Mouse (Mus musculus): ENCODE results near the gene Ccr7. TPM values are rescaled to one million over a fixed set of nuclear protein-coding genes. Genes with fewer than 3 reads are reported as not detected.

Gene Ccr7
- polyA plus RNA-seq, 1 experiment: 0.38 TPM

DNA sequence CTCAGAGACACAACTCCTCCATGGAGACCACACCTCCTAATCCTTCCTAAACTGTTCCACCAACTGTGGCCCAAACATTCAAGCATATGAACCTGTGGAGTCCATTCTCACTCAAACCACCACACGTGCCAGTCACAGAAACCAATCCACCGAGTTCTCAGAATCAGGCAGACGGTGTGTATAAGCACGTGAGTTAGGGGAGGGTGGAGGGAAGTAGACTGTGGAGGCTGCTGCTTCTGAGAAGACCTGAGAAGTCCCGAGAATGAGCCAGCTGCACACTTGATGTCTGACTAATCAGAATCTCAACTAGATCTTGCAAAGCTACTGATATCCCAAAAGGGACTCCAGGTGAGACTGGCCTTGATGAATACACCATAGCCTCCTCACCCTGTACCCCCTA is 25.2 kb upstream of the Ccr7 start:
- H3K4me3 ChIP-seq: no peak overlapping the region
- no peaks in the 10 kb centered on the region for H3K36me3 ChIP-seq (ENCODE audit: control insufficient read depth, insufficient read depth)
- peaks cover 32% of the 10 kb centered on the region for H3K27me3 ChIP-seq (ENCODE audit: control insufficient read depth, insufficient read depth, insufficient read length)
- TF ChIP-seq TCF3 (IDR thresholded peaks at IDR 0.05; ENCODE audit: insufficient read length, low read depth): no peak
- no peak for TF ChIP-seq USF1 (IDR thresholded peaks at IDR 0.05; ENCODE audit: low read depth)
- no peak for TF ChIP-seq SRF (IDR thresholded peaks at IDR 0.05; ENCODE audit: control insufficient read depth, insufficient read length, low read depth)
- no peak for TF ChIP-seq MYOG (IDR thresholded peaks at IDR 0.05; ENCODE audit: control insufficient read depth in 1 of 3, insufficient read depth in 1 of 3, insufficient read length in 2 of 3, low read depth in 2 of 3)
- no peak for TF ChIP-seq E2F4 (IDR thresholded peaks at IDR 0.05; ENCODE audit: insufficient read depth)
- no peak for TF ChIP-seq POLR2AphosphoS2 (IDR thresholded peaks at IDR 0.05; ENCODE audit: insufficient read length, low read depth)
- no peak for TF ChIP-seq POLR2A (IDR thresholded peaks at IDR 0.05; ENCODE audit: insufficient read length, low read depth)
- no peak for TF ChIP-seq MAX (IDR thresholded peaks at IDR 0.05; ENCODE audit: low read depth)
- no peak for TF ChIP-seq CEBPB (IDR thresholded peaks at IDR 0.05; ENCODE audit: insufficient read depth, poor library complexity, severe bottlenecking)
- no peak for TF ChIP-seq TCF12 (IDR thresholded peaks at IDR 0.05; ENCODE audit: insufficient read depth, poor library complexity, severe bottlenecking)
- TF ChIP-seq MYOD1 (IDR thresholded peaks at IDR 0.05; ENCODE audit: control insufficient read depth in 1 of 3, insufficient read length in 2 of 3, low read depth in 2 of 3): no peak
- TF ChIP-seq REST (IDR thresholded peaks at IDR 0.05; ENCODE audit: insufficient read depth, insufficient read length): no peak
- no peaks in the 10 kb centered on the region for H3K79me2 ChIP-seq (ENCODE audit: control insufficient read depth, insufficient read depth)
- H3K4me2 ChIP-seq (ENCODE audit: low read depth): no peak overlapping the region
- H3ac ChIP-seq (ENCODE audit: control insufficient read depth, insufficient read length): no peak overlapping the region

DNA sequence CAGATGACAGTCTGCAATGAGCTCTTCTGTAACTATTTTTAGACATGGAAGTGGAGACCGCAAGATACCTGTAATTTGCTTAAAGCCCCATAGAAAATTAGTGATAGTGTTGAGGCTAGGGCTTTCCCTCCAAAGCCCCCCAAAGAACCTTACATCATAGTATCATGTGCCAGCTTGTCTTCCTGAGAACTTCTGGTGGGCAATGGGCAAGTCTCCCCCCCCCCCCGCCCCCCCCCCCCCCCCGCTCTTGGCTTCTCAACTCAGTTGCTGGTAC is 23.0 kb upstream of the Ccr7 start:
- no peak for TF ChIP-seq POLR2AphosphoS2 (IDR thresholded peaks at IDR 0.05; ENCODE audit: insufficient read length, low read depth)
- no peak for TF ChIP-seq TCF12 (IDR thresholded peaks at IDR 0.05; ENCODE audit: insufficient read depth, poor library complexity, severe bottlenecking)
- TF ChIP-seq MYOD1 (IDR thresholded peaks at IDR 0.05; ENCODE audit: control insufficient read depth in 1 of 3, insufficient read length in 2 of 3, low read depth in 2 of 3): no peak
- TF ChIP-seq TCF3 (IDR thresholded peaks at IDR 0.05; ENCODE audit: insufficient read length, low read depth): no peak
- TF ChIP-seq SRF (IDR thresholded peaks at IDR 0.05; ENCODE audit: control insufficient read depth, insufficient read length, low read depth): no peak
- TF ChIP-seq REST (IDR thresholded peaks at IDR 0.05; ENCODE audit: insufficient read depth, insufficient read length): no peak
- no peak for TF ChIP-seq USF1 (IDR thresholded peaks at IDR 0.05; ENCODE audit: low read depth)
- TF ChIP-seq POLR2A (IDR thresholded peaks at IDR 0.05; ENCODE audit: insufficient read length, low read depth): no peak
- TF ChIP-seq MYOG (IDR thresholded peaks at IDR 0.05; ENCODE audit: control insufficient read depth in 1 of 3, insufficient read depth in 1 of 3, insufficient read length in 2 of 3, low read depth in 2 of 3): no peak
- TF ChIP-seq CEBPB (IDR thresholded peaks at IDR 0.05; ENCODE audit: insufficient read depth, poor library complexity, severe bottlenecking): no peak
- TF ChIP-seq E2F4 (IDR thresholded peaks at IDR 0.05; ENCODE audit: insufficient read depth): no peak
- TF ChIP-seq MAX (IDR thresholded peaks at IDR 0.05; ENCODE audit: low read depth): no peak
- Histone ChIP-seq H3K4me3 (no peak overlapping the region), H3K79me2 (ENCODE audit: control insufficient read depth, insufficient read depth) (no peaks in the 10 kb centered on the region), H3K4me2 (ENCODE audit: low read depth) (no peak overlapping the region), H3ac (ENCODE audit: control insufficient read depth, insufficient read length) (no peak overlapping the region), H3K36me3 (ENCODE audit: control insufficient read depth, insufficient read depth) (no peaks in the 10 kb centered on the region), H3K27me3 (ENCODE audit: control insufficient read depth, insufficient read depth, insufficient read length) (peaks cover 19% of the 10 kb centered on the region)

DNA sequence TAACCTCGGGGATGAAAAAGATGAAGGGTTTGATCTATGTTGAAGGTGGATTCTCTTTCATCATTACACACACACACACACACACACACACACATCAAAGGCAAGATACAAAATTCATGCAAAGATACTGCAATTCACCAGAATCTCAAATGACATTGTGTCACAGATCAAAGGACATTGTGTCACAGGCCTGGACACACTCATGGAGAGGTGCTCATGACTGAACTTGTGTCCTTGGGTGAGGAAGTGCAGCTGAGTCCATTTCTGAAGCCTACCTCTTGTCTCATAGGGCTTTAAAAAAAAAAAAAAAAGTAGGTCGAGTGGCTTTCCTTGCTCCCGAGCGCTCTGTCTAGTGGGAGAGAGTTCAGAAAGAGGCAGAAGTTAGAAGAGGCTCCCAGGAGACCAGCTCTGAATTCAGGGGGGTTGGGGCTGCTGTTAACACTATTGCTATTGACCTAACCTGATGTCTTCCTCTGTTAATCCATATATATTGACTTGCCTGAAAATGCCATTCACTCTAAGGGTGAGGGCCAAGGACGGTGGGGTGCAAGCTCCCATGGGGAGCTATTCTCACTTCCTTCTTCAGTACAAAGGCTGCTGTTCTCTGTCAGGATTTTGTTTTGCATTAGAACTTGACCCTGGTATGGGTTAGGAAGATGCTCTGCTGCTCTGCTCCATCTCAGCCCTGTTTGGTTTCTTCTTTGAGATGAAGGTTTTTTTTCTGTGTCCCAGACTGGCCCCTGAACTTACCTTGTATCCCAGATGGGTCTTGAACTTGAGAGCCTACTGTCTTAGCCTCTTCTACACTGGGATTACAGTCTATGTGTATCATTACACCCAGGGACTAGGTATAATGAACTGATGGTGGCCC is 22.4 kb upstream of the Ccr7 start:
- H3K27me3 ChIP-seq (ENCODE audit: control insufficient read depth, insufficient read depth, insufficient read length): peaks cover 15% of the 10 kb centered on the region
- TF ChIP-seq TCF12 (IDR thresholded peaks at IDR 0.05; ENCODE audit: insufficient read depth, poor library complexity, severe bottlenecking) (no peak), CEBPB (IDR thresholded peaks at IDR 0.05; ENCODE audit: insufficient read depth, poor library complexity, severe bottlenecking) (no peak), MAX (IDR thresholded peaks at IDR 0.05; ENCODE audit: low read depth) (no peak), SRF (IDR thresholded peaks at IDR 0.05; ENCODE audit: control insufficient read depth, insufficient read length, low read depth) (no peak), POLR2AphosphoS2 (IDR thresholded peaks at IDR 0.05; ENCODE audit: insufficient read length, low read depth) (no peak), E2F4 (IDR thresholded peaks at IDR 0.05; ENCODE audit: insufficient read depth) (no peak)
- H3K36me3 ChIP-seq (ENCODE audit: control insufficient read depth, insufficient read depth): no peaks in the 10 kb centered on the region
- H3ac ChIP-seq (ENCODE audit: control insufficient read depth, insufficient read length): no peak overlapping the region
- H3K4me3 ChIP-seq: no peak overlapping the region
- no peak overlapping the region for H3K4me2 ChIP-seq (ENCODE audit: low read depth)
- H3K79me2 ChIP-seq (ENCODE audit: control insufficient read depth, insufficient read depth): no peaks in the 10 kb centered on the region

DNA sequence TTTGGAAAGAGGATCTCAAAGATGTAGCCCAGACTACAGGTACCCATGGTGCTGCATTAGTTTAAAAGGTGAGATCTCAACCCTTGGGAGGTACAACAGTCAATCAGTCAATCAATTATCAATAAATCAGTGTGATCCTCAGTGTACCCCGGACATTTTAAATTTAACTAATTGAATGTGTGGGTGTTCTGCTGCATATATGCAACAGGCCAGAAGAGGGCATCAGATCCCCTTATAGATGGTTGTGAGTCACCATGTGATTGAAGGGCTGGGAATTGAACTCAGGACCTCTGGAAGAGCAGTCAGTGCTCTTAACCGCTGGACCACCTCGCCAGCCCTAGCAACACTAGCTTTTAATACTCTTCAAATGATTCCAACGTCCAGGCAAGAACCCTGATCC is 17.1 kb upstream of the Ccr7 start:
- peaks cover 29% of the 10 kb centered on the region for H3K27me3 ChIP-seq (ENCODE audit: control insufficient read depth, insufficient read depth, insufficient read length)

More for the DNA sequence above, 17.1 kb upstream of the Ccr7 start:
- Histone ChIP-seq H3K79me2 (ENCODE audit: control insufficient read depth, insufficient read depth) (no peaks in the 10 kb centered on the region), H3K4me3 (no peak overlapping the region), H3K36me3 (ENCODE audit: control insufficient read depth, insufficient read depth) (no peaks in the 10 kb centered on the region), H3K4me2 (ENCODE audit: low read depth) (no peak overlapping the region), H3ac (ENCODE audit: control insufficient read depth, insufficient read length) (no peak overlapping the region)
- TF ChIP-seq E2F4 (IDR thresholded peaks at IDR 0.05; ENCODE audit: insufficient read depth) (no peak), POLR2AphosphoS2 (IDR thresholded peaks at IDR 0.05; ENCODE audit: insufficient read length, low read depth) (no peak), MYOD1 (IDR thresholded peaks at IDR 0.05; ENCODE audit: control insufficient read depth in 1 of 3, insufficient read length in 2 of 3, low read depth in 2 of 3) (no peak), USF1 (IDR thresholded peaks at IDR 0.05; ENCODE audit: low read depth) (no peak), REST (IDR thresholded peaks at IDR 0.05; ENCODE audit: insufficient read depth, insufficient read length) (no peak), MYOG (IDR thresholded peaks at IDR 0.05; ENCODE audit: control insufficient read depth in 1 of 3, insufficient read depth in 1 of 3, insufficient read length in 2 of 3, low read depth in 2 of 3) (no peak), CEBPB (IDR thresholded peaks at IDR 0.05; ENCODE audit: insufficient read depth, poor library complexity, severe bottlenecking) (no peak), SRF (IDR thresholded peaks at IDR 0.05; ENCODE audit: control insufficient read depth, insufficient read length, low read depth) (no peak), TCF12 (IDR thresholded peaks at IDR 0.05; ENCODE audit: insufficient read depth, poor library complexity, severe bottlenecking) (no peak), POLR2A (IDR thresholded peaks at IDR 0.05; ENCODE audit: insufficient read length, low read depth) (no peak), MAX (IDR thresholded peaks at IDR 0.05; ENCODE audit: low read depth) (no peak), TCF3 (IDR thresholded peaks at IDR 0.05; ENCODE audit: insufficient read length, low read depth) (no peak)
